Mouse (Mus musculus): ENCODE measurements around the gene Gm10192.

DNA sequence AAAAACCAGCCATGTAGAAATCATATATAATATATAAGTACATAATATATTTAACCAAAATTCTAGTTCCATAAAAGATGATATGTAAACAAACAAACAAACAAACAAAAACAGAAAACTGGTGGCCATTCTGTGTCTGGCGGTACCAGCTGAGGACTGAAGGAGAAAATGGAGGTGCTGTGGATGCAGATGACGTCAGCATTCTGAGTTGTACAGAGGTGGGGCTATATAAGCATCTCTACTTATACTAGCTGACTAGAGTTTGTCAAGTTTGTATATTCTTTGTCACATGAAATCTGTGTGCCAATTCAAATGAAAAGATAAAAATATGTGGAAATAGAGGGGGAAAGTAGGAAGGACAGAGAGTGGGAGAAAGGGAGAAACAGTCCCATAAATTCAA, 9.6 kb upstream of the Gm10192 start:
- no peak for TF ChIP-seq CTCF (IDR thresholded peaks at IDR 0.05; ENCODE audit: insufficient read depth, low read length)
- no peak for TF ChIP-seq POLR2A (IDR thresholded peaks at IDR 0.05; ENCODE audit: borderline replicate concordance, extremely low read depth, low read depth, low read length)
